Mouse (Mus musculus) embryonic stem cell, embryonic (primary cell): ENCODE measurements at regions not wholly inside any gene's neighbourhood (a gene's known extent, or its start where the extent isn't known, plus 50 kb on each side); places are given as distances from the start of the nearest gene placed in this dataset.

Experiments used
- CTCF ChIA-PET, 4 experiments: fragments of 300-600 bp in 2 of 4; fragments of 350-600 bp in 2 of 4; sonication (Branson Sonifier 250); formaldehyde crosslinking; loops; one replicate each; lab custom pipeline; 2022; ENCODE audit warnings: inconsistent platforms in 2 of 4; lab: Charles Lee
- POLR2A ChIA-PET, 4 experiments: fragments of 300-600 bp in 2 of 4; fragments of 350-600 bp in 2 of 4; sonication (Branson Sonifier 250); formaldehyde crosslinking; loops; one replicate each; lab custom pipeline; 2022; ENCODE audit warnings: antibody characterized with exemption in 4 of 4, inconsistent platforms in 1 of 4; lab: Charles Lee

GRCm38 (mm10) chr3:159282594-159282993 lies 212.6 kb upstream of the Depdc1a start:
- ChIA-PET CTCF (no interaction called here), POLR2A (interaction anchor here in 2 of 4 experiments (0.6 to 1.2 kb wide), 2 partner anchors 14 to 93 kb away, joined by 4 to 5 read pairs; no protein-coding TSS in a partner anchor)

DNA sequence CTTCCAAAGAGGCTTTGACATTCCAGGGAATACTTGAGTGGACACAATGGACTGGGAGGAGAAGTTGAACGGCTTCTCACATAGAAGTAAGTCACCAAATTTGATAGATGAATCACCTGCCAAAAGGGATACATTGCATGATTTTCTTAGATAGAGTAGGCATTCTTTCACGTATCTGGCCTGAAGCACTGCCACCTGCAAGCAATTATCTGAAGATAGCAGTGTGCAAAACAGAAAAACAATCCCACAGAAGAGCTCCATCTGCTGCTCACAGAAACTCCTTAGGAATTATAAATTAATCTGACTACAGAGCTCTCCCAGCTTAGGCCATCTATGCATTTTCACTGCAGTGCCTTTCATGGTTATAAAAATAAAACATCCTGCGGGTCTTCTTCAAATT lies 177.8 kb upstream of the Depdc1a start:
- CTCF ChIA-PET, result no interaction called here
- POLR2A ChIA-PET, result no interaction called here

- POLR2A ChIA-PET, result no interaction called here
- CTCF ChIA-PET, result no interaction called here
Observed at GRCm38 (mm10) chr3:159348053-159348452, 147.2 kb upstream of the Depdc1a start.

GRCm38 (mm10) chr3:159353730-159354129 lies 141.5 kb upstream of the Depdc1a start:
- ChIA-PET POLR2A (no interaction called here), CTCF (no interaction called here)

GRCm38 (mm10) chr3:159373177-159373576 lies 122.1 kb upstream of the Depdc1a start:
- CTCF ChIA-PET, result no interaction called here

More at GRCm38 (mm10) chr3:159373177-159373576, 122.1 kb upstream of the Depdc1a start:
- POLR2A ChIA-PET, result no interaction called here
